Mouse (Mus musculus) lung, postnatal 0 days (tissue): Measurements from ENCODE around the gene Nadsyn1. TPM values are rescaled to one million over a fixed set of nuclear protein-coding genes. Genes with fewer than 3 reads are reported as not detected.
A peak's percentile ranks its signal among the peaks of the same experiment; 100 is the strongest.

Experiments used
- ATAC-seq: fragments of 200-750 bp; cut with Nextera tagmentation; 2 replicates; pipeline ENCODE4 v1.8.0; 2017; ENCODE audit warnings: moderate library complexity
- DNase-seq: peaks from one replicate; pipeline ENCODE4 v3.0.0-alpha.2; 2016; ENCODE audit warnings: low spot score
- H3K27ac ChIP-seq: fragments of 300-500 bp; sonication (generic); 2 replicates; pipeline ENCODE4 v1.5.1; 2014; ENCODE audit warnings: antibody characterized with exemption, mild to moderate bottlenecking, low read length, mixed read lengths
- H3K27me3 ChIP-seq: fragments of 300-500 bp; sonication (generic); replicated peaks from 2 replicates; pipeline ENCODE4 v1.6.1; 2014; ENCODE audit warnings: low read length, mixed read lengths; ENCODE audit not compliant: insufficient read depth
- H3K36me3 ChIP-seq: fragments of 300-500 bp; sonication (generic); 2 replicates; pipeline ENCODE4 v1.6.1; 2014; ENCODE audit warnings: low read length, mixed read lengths; ENCODE audit not compliant: insufficient read depth
- H3K4me1 ChIP-seq: fragments of 300-500 bp; sonication (generic); 2 replicates; pipeline ENCODE4 v1.6.1; 2014; ENCODE audit warnings: antibody characterized with exemption, low read depth, low read length, mixed read lengths; ENCODE audit not compliant: insufficient read depth
- H3K4me2 ChIP-seq: fragments of 300-500 bp; sonication (generic); replicated peaks from 2 replicates; pipeline ENCODE4 v1.6.1; 2014; ENCODE audit warnings: low read depth, mild to moderate bottlenecking, low read length, moderate library complexity, mixed read lengths
- H3K4me3 ChIP-seq: fragments of 300-500 bp; sonication (generic); 2 replicates; pipeline ENCODE4 v1.5.1; 2014; ENCODE audit warnings: low read depth, low read length
- H3K9ac ChIP-seq: fragments of 300-500 bp; sonication (generic); replicated peaks from 2 replicates; pipeline ENCODE4 v1.6.1; 2014; ENCODE audit warnings: low read depth, mild to moderate bottlenecking
- H3K9me3 ChIP-seq: fragments of 300-500 bp; sonication (generic); 2 replicates; pipeline ENCODE4 v1.6.1; 2016; ENCODE audit warnings: low read length, mixed read lengths
- CTCF ChIP-seq: IDR thresholded peaks from 2 replicates; pipeline ENCODE4 v1.5.1; 2016; ENCODE audit warnings: antibody characterized with exemption, mild to moderate bottlenecking
- EP300 ChIP-seq: IDR thresholded peaks from 2 replicates; pipeline ENCODE4 v1.6.1; 2016; ENCODE audit warnings: antibody characterized with exemption, mild to moderate bottlenecking, control low read depth
- WGBS: fragments of 180-500 bp; shearing (Covaris S2); extraction: QIAGEN DNeasy Blood & Tissue Kit; methylation state at CpG from one replicate; pipeline ENCODE4 v1.1.7; 2014; 5-methylcytosine and 5-hydroxymethylcytosine counted together
- polyA plus RNA-seq: library from polyadenylated mRNA; unstranded; fragments of >200 nt; fragmentation: Nextera tagmentation; extraction: Ambion mirVana; gene quantifications from 2 replicates; pipeline ENCODE4 v1.2.1, GENCODE M21; 2015

Nadsyn1 gene
- polyA plus RNA-seq, 1 experiment from 2014 or later = 5.2 TPM

DNA sequence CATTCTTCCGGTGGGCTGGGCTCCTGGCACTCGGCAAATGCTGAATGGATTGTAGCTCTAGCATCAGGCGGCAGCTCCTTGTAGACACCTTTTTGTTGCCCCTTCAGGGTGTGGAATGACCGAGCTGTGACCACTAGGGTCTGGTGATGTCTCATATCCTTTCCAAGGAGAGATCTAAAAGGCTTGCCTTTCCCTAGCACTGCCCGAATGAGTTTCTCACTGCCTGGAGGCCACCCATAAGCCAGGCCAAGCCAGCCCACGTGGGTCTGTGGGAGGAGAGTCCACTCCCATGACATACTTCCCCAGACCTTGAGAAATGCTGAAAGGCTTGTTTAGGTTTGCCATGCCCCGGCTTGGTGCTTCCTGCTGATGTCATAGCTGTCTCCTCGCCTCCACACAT, 9.5 kb upstream of the Nadsyn1 start:
- TF ChIP-seq EP300 (no peak), CTCF (no peak)
- no peak overlapping the region for H3K4me3 ChIP-seq
- ATAC-seq (no peak), DNase-seq (peak; percentile 8)
- no peaks in the 10 kb centered on the region for H3K27me3 ChIP-seq
- H3K4me1 ChIP-seq = peaks cover 4% of the 10 kb centered on the region; the same call in 1 of the 2 replicates
- no peak overlapping the region for H3K27ac ChIP-seq
- H3K9me3 ChIP-seq = no peaks in the 10 kb centered on the region
- H3K4me2 ChIP-seq = no peak overlapping the region
- WGBS = 64% methylated on average over 8 of the region's 8 CpGs
- no peak overlapping the region for H3K9ac ChIP-seq
- H3K36me3 ChIP-seq = no peaks in the 10 kb centered on the region

- Histone ChIP-seq H3K4me3 (peak overlapping the region; percentile 65), H3K4me2 (peak overlapping the region; percentile 61), H3K36me3 (no peaks in the 10 kb centered on the region), H3K9me3 (no peaks in the 10 kb centered on the region), H3K9ac (peak overlapping the region; percentile 21), H3K27me3 (no peaks in the 10 kb centered on the region), H3K27ac (0 out of 2 replicates have a peak overlapping the region, but pooled peaks have one; percentile 38), H3K4me1 (peaks cover 4% of the 10 kb centered on the region; the same call in 1 of the 2 replicates)
- DNase-seq = no peak
- TF ChIP-seq EP300 (no peak), CTCF (no peak)
- WGBS = 6% methylated on average over 6 of the region's 6 CpGs
- ATAC-seq = no peak
Measured at GRCm38 (mm10) chr7:143830399-143830798, 7.8 kb upstream of the Nadsyn1 start.

GRCm38 (mm10) chr7:143829504-143830331, 7.1 kb upstream of the Nadsyn1 start:
- Histone ChIP-seq H3K9me3 (no peaks in the 10 kb centered on the region), H3K36me3 (no peaks in the 10 kb centered on the region), H3K4me2 (peak overlapping the region; percentile 61), H3K27ac (peak overlapping the region; percentile 74), H3K9ac (peak overlapping the region; percentile 21), H3K27me3 (no peaks in the 10 kb centered on the region), H3K4me3 (peak overlapping the region; percentile 65), H3K4me1 (peaks cover 4% of the 10 kb centered on the region; the same call in 1 of the 2 replicates)
- peak; percentile 98 for DNase-seq
- ATAC-seq = peak; percentile 98
- TF ChIP-seq CTCF (peak; percentile 93), EP300 (no peak)
- 4% methylated on average over 36 of the region's 37 CpGs for whole genome bisulfite sequencing

GRCm38 (mm10) chr7:143826985-143827384, 4.3 kb upstream of the Nadsyn1 start:
- no peaks in the 10 kb centered on the region for H3K9me3 ChIP-seq
- no peaks in the 10 kb centered on the region for H3K36me3 ChIP-seq
- H3K9ac ChIP-seq = no peak overlapping the region
- H3K4me3 ChIP-seq = no peak overlapping the region
- no peak for TF ChIP-seq CTCF
- no peak for TF ChIP-seq EP300
- H3K4me2 ChIP-seq = no peak overlapping the region
- WGBS = 85% methylated on average over 2 of the region's 2 CpGs
- no peak overlapping the region for H3K27ac ChIP-seq
- ATAC-seq = no peak
- peaks cover 8% of the 10 kb centered on the region; the same call in 1 of the 2 replicates for H3K4me1 ChIP-seq
- H3K27me3 ChIP-seq = no peaks in the 10 kb centered on the region
- no peak for DNase-seq

GRCm38 (mm10) chr7:143823266-143823605, 587 bp upstream of the Nadsyn1 start:
- H3K4me1 ChIP-seq = peaks cover 5% of the 10 kb centered on the region; the same call in 1 of the 2 replicates
- TF ChIP-seq EP300 (no peak), CTCF (no peak)
- H3K27me3 ChIP-seq = no peaks in the 10 kb centered on the region
- ATAC-seq (no peak), DNase-seq (no peak)
- no peaks in the 10 kb centered on the region for H3K36me3 ChIP-seq
- H3K4me3 ChIP-seq = peak overlapping the region; percentile 61
- H3K9me3 ChIP-seq = no peaks in the 10 kb centered on the region
- 0 out of 2 replicates have a peak overlapping the region, but pooled peaks have one; percentile 14 for H3K27ac ChIP-seq
- 0 out of 2 replicates have a peak overlapping the region, but pooled peaks have one; percentile 6 for H3K9ac ChIP-seq
- 75% methylated on average over 4 of the region's 4 CpGs for WGBS
- H3K4me2 ChIP-seq = peak overlapping the region; percentile 69

GRCm38 (mm10) chr7:143821241-143821640, 1.4 kb downstream of the Nadsyn1 start:
- H3K36me3 ChIP-seq = no peaks in the 10 kb centered on the region
- H3K9me3 ChIP-seq = no peaks in the 10 kb centered on the region
- no peak for TF ChIP-seq EP300
- no peak for TF ChIP-seq CTCF
- WGBS = 90% methylated on average over 2 of the region's 2 CpGs
- no peak overlapping the region for H3K27ac ChIP-seq
- H3K9ac ChIP-seq = no peak overlapping the region
- ATAC-seq (no peak), DNase-seq (no peak)
- peaks cover 5% of the 10 kb centered on the region; the same call in 1 of the 2 replicates for H3K4me1 ChIP-seq
- no peak overlapping the region for H3K4me2 ChIP-seq
- no peak overlapping the region for H3K4me3 ChIP-seq
- H3K27me3 ChIP-seq = no peaks in the 10 kb centered on the region
